Mouse (Mus musculus): ENCODE measurements at regions not wholly inside any gene's neighbourhood (a gene's known extent, or its start where the extent isn't known, plus 50 kb on each side); places are given as distances from the start of the nearest gene placed in this dataset.
A peak's percentile ranks its signal among the peaks of the same experiment; 100 is the strongest.

GRCm38 (mm10) chr15:31087607-31088006 lies 136.5 kb upstream of the Dap start:
- DNase-seq (ENCODE audit: low spot score in 2 of 2): peak in 1 of 2 experiments; percentile 24

- DNase-seq (ENCODE audit: low spot score in 2 of 2): peak; percentile 78 to 85
These were observed 132.1 kb upstream of the Dap start for GRCm38 (mm10) chr15:31091916-31092570.

- no peak for DNase-seq (ENCODE audit: low spot score in 2 of 2)
These were observed 127.9 kb upstream of the Dap start for GRCm38 (mm10) chr15:31096206-31096605.

- DNase-seq (ENCODE audit: low spot score in 2 of 2): peak; percentile 37 to 43
These were observed 126.8 kb upstream of the Dap start for GRCm38 (mm10) chr15:31097301-31097700.

GRCm38 (mm10) chr15:31104743-31105142 lies 119.4 kb upstream of the Dap start:
- no peak for DNase-seq (ENCODE audit: low spot score in 2 of 2)

- DNase-seq (ENCODE audit: low spot score in 2 of 2): no peak
These were observed 117.2 kb upstream of the Dap start for GRCm38 (mm10) chr15:31106907-31107306.

- DNase-seq (ENCODE audit: low spot score in 2 of 2): no peak
These were observed 110.9 kb upstream of the Dap start for GRCm38 (mm10) chr15:31113216-31113615.

- DNase-seq (ENCODE audit: low spot score in 2 of 2): no peak
These were observed 106.8 kb upstream of the Dap start for GRCm38 (mm10) chr15:31117338-31117737.

- no peak for DNase-seq (ENCODE audit: low spot score in 2 of 2)
These were observed 104.0 kb upstream of the Dap start for GRCm38 (mm10) chr15:31120147-31120546.

- no peak for DNase-seq (ENCODE audit: low spot score in 2 of 2)
These were observed 98.3 kb upstream of the Dap start for GRCm38 (mm10) chr15:31125784-31126183.

- no peak for DNase-seq (ENCODE audit: low spot score in 2 of 2)
These were observed 97.1 kb upstream of the Dap start for GRCm38 (mm10) chr15:31126999-31127398.

- no peak for DNase-seq (ENCODE audit: low spot score in 2 of 2)
These were observed 89.2 kb upstream of the Dap start for GRCm38 (mm10) chr15:31134891-31135290.

- DNase-seq (ENCODE audit: low spot score in 2 of 2): no peak
These were observed 85.5 kb upstream of the Dap start for GRCm38 (mm10) chr15:31138637-31139036.

- no peak for DNase-seq (ENCODE audit: low spot score in 2 of 2)
These were observed 82.4 kb upstream of the Dap start for GRCm38 (mm10) chr15:31141750-31142149.

GRCm38 (mm10) chr15:31148251-31149145 lies 75.6 kb upstream of the Dap start:
- no peak for DNase-seq (ENCODE audit: low spot score in 2 of 2)

- DNase-seq (ENCODE audit: low spot score in 2 of 2): no peak
These were observed 74.3 kb upstream of the Dap start for GRCm38 (mm10) chr15:31149855-31150254.

- peak; percentile 56 to 81 for DNase-seq (ENCODE audit: low spot score in 2 of 2)
These were observed 73.3 kb upstream of the Dap start for GRCm38 (mm10) chr15:31150546-31151471.

GRCm38 (mm10) chr15:31155141-31155540 lies 69.0 kb upstream of the Dap start:
- no peak for DNase-seq (ENCODE audit: low spot score in 2 of 2)

GRCm38 (mm10) chr15:31166543-31167105 lies 57.5 kb upstream of the Dap start:
- no peak for DNase-seq (ENCODE audit: low spot score in 2 of 2)

GRCm38 (mm10) chr15:31167506-31167905 lies 56.6 kb upstream of the Dap start:
- DNase-seq (ENCODE audit: low spot score in 2 of 2): no peak

GRCm38 (mm10) chr15:31168191-31168590 lies 55.9 kb upstream of the Dap start:
- DNase-seq (ENCODE audit: low spot score in 2 of 2): no peak

Data from layer of hippocampus, adult 8-10 months (tissue).